Mouse (Mus musculus): ENCODE measurements around the gene Raver2. TPM values are rescaled to one million over a fixed set of nuclear protein-coding genes. Genes with fewer than 3 reads are reported as not detected.

Raver2 gene
- polyA plus RNA-seq, 1 experiment: not detected

GRCm38 (mm10) chr4:101143901-101144300 is 75.1 kb downstream of the Raver2 start:
- Histone ChIP-seq H3K27me3 (ENCODE audit: control insufficient read depth) (no peaks in the 10 kb centered on the region), H3K4me3 (replicated peaks) (no peak overlapping the region), H3K9me3 (ENCODE audit: control insufficient read depth, low read length) (no peaks in the 10 kb centered on the region), H3K4me1 (ENCODE audit: control insufficient read depth) (no peaks in the 10 kb centered on the region), H3K36me3 (ENCODE audit: control insufficient read depth) (no peaks in the 10 kb centered on the region)
- TF ChIP-seq GATA1 (IDR thresholded peaks at IDR 0.05; ENCODE audit: low read length) (no peak), TAL1 (IDR thresholded peaks at IDR 0.05; ENCODE audit: low read length) (no peak)

- Histone ChIP-seq H3K4me3 (replicated peaks) (no peak overlapping the region), H3K27me3 (ENCODE audit: control insufficient read depth) (no peaks in the 10 kb centered on the region), H3K4me1 (ENCODE audit: control insufficient read depth) (no peaks in the 10 kb centered on the region), H3K9me3 (ENCODE audit: control insufficient read depth, low read length) (no peaks in the 10 kb centered on the region), H3K36me3 (ENCODE audit: control insufficient read depth) (no peaks in the 10 kb centered on the region)
- no peak for TF ChIP-seq TAL1 (IDR thresholded peaks at IDR 0.05; ENCODE audit: low read length)
- no peak for TF ChIP-seq GATA1 (IDR thresholded peaks at IDR 0.05; ENCODE audit: low read length)
These were observed 75.6 kb downstream of the Raver2 start for GRCm38 (mm10) chr4:101144361-101144760.

- TF ChIP-seq TAL1 (IDR thresholded peaks at IDR 0.05; ENCODE audit: low read length) (no peak), GATA1 (IDR thresholded peaks at IDR 0.05; ENCODE audit: low read length) (no peak)
- H3K9me3 ChIP-seq (ENCODE audit: control insufficient read depth, low read length): no peaks in the 10 kb centered on the region
- H3K27me3 ChIP-seq (ENCODE audit: control insufficient read depth): no peaks in the 10 kb centered on the region
- H3K36me3 ChIP-seq (ENCODE audit: control insufficient read depth): peaks cover 2% of the 10 kb centered on the region; the same call in 1 of the 2 replicates
- H3K4me3 ChIP-seq (replicated peaks): no peak overlapping the region
- no peaks in the 10 kb centered on the region for H3K4me1 ChIP-seq (ENCODE audit: control insufficient read depth)
These were observed 76.0 kb downstream of the Raver2 start for GRCm38 (mm10) chr4:101144790-101145189.

- TF ChIP-seq GATA1 (IDR thresholded peaks at IDR 0.05; ENCODE audit: low read length) (no peak), TAL1 (IDR thresholded peaks at IDR 0.05; ENCODE audit: low read length) (no peak)
- no peaks in the 10 kb centered on the region for H3K4me1 ChIP-seq (ENCODE audit: control insufficient read depth)
- H3K27me3 ChIP-seq (ENCODE audit: control insufficient read depth): no peaks in the 10 kb centered on the region
- H3K9me3 ChIP-seq (ENCODE audit: control insufficient read depth, low read length): no peaks in the 10 kb centered on the region
- H3K36me3 ChIP-seq (ENCODE audit: control insufficient read depth): peaks cover 13% of the 10 kb centered on the region
- no peak overlapping the region for H3K4me3 ChIP-seq (replicated peaks)
These were observed 77.4 kb downstream of the Raver2 start for GRCm38 (mm10) chr4:101146047-101146745.

GRCm38 (mm10) chr4:101146891-101147655 is 78.3 kb downstream of the Raver2 start:
- Histone ChIP-seq H3K36me3 (ENCODE audit: control insufficient read depth) (peaks cover 19% of the 10 kb centered on the region), H3K27me3 (ENCODE audit: control insufficient read depth) (no peaks in the 10 kb centered on the region), H3K9me3 (ENCODE audit: control insufficient read depth, low read length) (no peaks in the 10 kb centered on the region), H3K4me1 (ENCODE audit: control insufficient read depth) (no peaks in the 10 kb centered on the region), H3K4me3 (replicated peaks) (no peak overlapping the region)
- TF ChIP-seq TAL1 (IDR thresholded peaks at IDR 0.05; ENCODE audit: low read length) (no peak), GATA1 (IDR thresholded peaks at IDR 0.05; ENCODE audit: low read length) (no peak)

GRCm38 (mm10) chr4:101155541-101155940 is 86.8 kb downstream of the Raver2 start:
- Histone ChIP-seq H3K4me1 (ENCODE audit: control insufficient read depth) (peaks cover 17% of the 10 kb centered on the region), H3K27me3 (ENCODE audit: control insufficient read depth) (no peaks in the 10 kb centered on the region), H3K36me3 (ENCODE audit: control insufficient read depth) (peaks cover 94% of the 10 kb centered on the region), H3K9me3 (ENCODE audit: control insufficient read depth, low read length) (no peaks in the 10 kb centered on the region), H3K4me3 (replicated peaks) (no peak overlapping the region)
- 0 out of 3 replicates have a peak, but pooled peaks have one; percentile 24 for TF ChIP-seq TAL1 (IDR thresholded peaks at IDR 0.05; ENCODE audit: low read length)
- TF ChIP-seq GATA1 (IDR thresholded peaks at IDR 0.05; ENCODE audit: low read length): no peak

GRCm38 (mm10) chr4:101157476-101157875 is 88.7 kb downstream of the Raver2 start:
- no peaks in the 10 kb centered on the region for H3K9me3 ChIP-seq (ENCODE audit: control insufficient read depth, low read length)
- no peaks in the 10 kb centered on the region for H3K27me3 ChIP-seq (ENCODE audit: control insufficient read depth)
- peaks cover 98% of the 10 kb centered on the region for H3K36me3 ChIP-seq (ENCODE audit: control insufficient read depth)
- no peak for TF ChIP-seq TAL1 (IDR thresholded peaks at IDR 0.05; ENCODE audit: low read length)
- TF ChIP-seq GATA1 (IDR thresholded peaks at IDR 0.05; ENCODE audit: low read length): no peak
- no peak overlapping the region for H3K4me3 ChIP-seq (replicated peaks)
- peaks cover 17% of the 10 kb centered on the region for H3K4me1 ChIP-seq (ENCODE audit: control insufficient read depth)

GRCm38 (mm10) chr4:101158282-101158681 is 89.5 kb downstream of the Raver2 start:
- H3K27me3 ChIP-seq (ENCODE audit: control insufficient read depth): no peaks in the 10 kb centered on the region
- peaks cover 98% of the 10 kb centered on the region for H3K36me3 ChIP-seq (ENCODE audit: control insufficient read depth)
- TF ChIP-seq TAL1 (IDR thresholded peaks at IDR 0.05; ENCODE audit: low read length) (no peak), GATA1 (IDR thresholded peaks at IDR 0.05; ENCODE audit: low read length) (no peak)
- H3K4me1 ChIP-seq (ENCODE audit: control insufficient read depth): peaks cover 17% of the 10 kb centered on the region
- no peak overlapping the region for H3K4me3 ChIP-seq (replicated peaks)
- H3K9me3 ChIP-seq (ENCODE audit: control insufficient read depth, low read length): no peaks in the 10 kb centered on the region

- no peak for TF ChIP-seq GATA1 (IDR thresholded peaks at IDR 0.05; ENCODE audit: low read length)
- TF ChIP-seq TAL1 (IDR thresholded peaks at IDR 0.05; ENCODE audit: low read length): no peak
- H3K27me3 ChIP-seq (ENCODE audit: control insufficient read depth): no peaks in the 10 kb centered on the region
- no peak overlapping the region for H3K4me3 ChIP-seq (replicated peaks)
- peaks cover 98% of the 10 kb centered on the region for H3K36me3 ChIP-seq (ENCODE audit: control insufficient read depth)
- peaks cover 17% of the 10 kb centered on the region for H3K4me1 ChIP-seq (ENCODE audit: control insufficient read depth)
- H3K9me3 ChIP-seq (ENCODE audit: control insufficient read depth, low read length): no peaks in the 10 kb centered on the region
These were observed 90.5 kb downstream of the Raver2 start for GRCm38 (mm10) chr4:101159191-101159764.

Measured in erythroblast, embryonic 14.5 days (primary cell).